In genomic region chr2:59711992-59712391, GRCm38 (mm10) we compare ENCODE assay signal across 31 mouse cellular contexts.
DNase-seq lines count a peak whose midpoint lies in the region; ATAC-seq lines count a peak whose summit lies in the region.
"Had no signal": no experiment of that assay in that cellular context is flagged by ENCODE, and none has a peak within 500 bp of the region (broad histone marks: within the 10 kb centered on the region; RNA-seq: fewer than 3 reads in every experiment).

No protein-coding gene starts in this region.

- H3K4me1 ChIP-seq in embryonic facial prominence, embryonic 11.5 days (ENCODE audit: control insufficient read depth, insufficient read depth, low read length), result peaks cover 2% of the 10 kb centered on the region; the same call in 1 of the 2 replicates
- H3K4me1 ChIP-seq in embryonic facial prominence, embryonic 10.5 days, result peaks cover 32% of the 10 kb centered on the region
- H3K4me1 ChIP-seq in heart, embryonic 15.5 days (replicated peaks), result peaks cover 34% of the 10 kb centered on the region
- H3K4me1 ChIP-seq in limb, embryonic 12.5 days (replicated peaks), result peaks cover 65% of the 10 kb centered on the region
- peaks cover 50% of the 10 kb centered on the region for H3K4me1 ChIP-seq in limb, embryonic 10.5 days
- no peaks in the 10 kb centered on the region for H3K4me1 ChIP-seq in midbrain, embryonic 11.5 days (ENCODE audit: control insufficient read depth, insufficient read depth, low read length)
- H3K4me1 ChIP-seq in midbrain, embryonic 16.5 days (ENCODE audit: control insufficient read depth, insufficient read depth, low read length), result peaks cover 6% of the 10 kb centered on the region; the same call in 1 of the 2 replicates
- H3K4me1 ChIP-seq: forebrain, embryonic 15.5 days; midbrain, embryonic 15.5 days had no signal

- no peak overlapping the region for H3K4me3 ChIP-seq in embryonic facial prominence, embryonic 11.5 days (ENCODE audit: low read depth, low read length)
- H3K4me3 ChIP-seq in embryonic facial prominence, embryonic 10.5 days, result no peak overlapping the region
- H3K4me3 ChIP-seq in heart, embryonic 15.5 days, result no peak overlapping the region
- H3K4me3 ChIP-seq in limb, embryonic 12.5 days (replicated peaks), result no peak overlapping the region
- H3K4me3 ChIP-seq in limb, embryonic 10.5 days, result no peak overlapping the region
- H3K4me3 ChIP-seq in midbrain, embryonic 11.5 days (ENCODE audit: low read depth, low read length), result no peak overlapping the region
- no peak overlapping the region for H3K4me3 ChIP-seq in midbrain, embryonic 16.5 days (ENCODE audit: low read depth, low read length)
- H3K4me3 ChIP-seq: forebrain, embryonic 10.5 days; forebrain, embryonic 15.5 days; gastrocnemius, adult 2 months; intestine, embryonic 15.5 days; liver, embryonic 12.5 days; midbrain, embryonic 15.5 days; stomach, embryonic 15.5 days had no signal

- no peaks in the 10 kb centered on the region for H3K36me3 ChIP-seq in embryonic facial prominence, embryonic 11.5 days (replicated peaks; ENCODE audit: control insufficient read depth, insufficient read depth, low read depth, low read length)
- peaks cover under 1% of the 10 kb centered on the region; the same call in 1 of the 2 replicates for H3K36me3 ChIP-seq in embryonic facial prominence, embryonic 10.5 days (replicated peaks)
- H3K36me3 ChIP-seq in heart, embryonic 15.5 days, result no peaks in the 10 kb centered on the region
- H3K36me3 ChIP-seq in limb, embryonic 12.5 days, result 0 out of 2 replicates have a peak, but pooled peaks cover under 1% of the 10 kb centered on the region
- H3K36me3 ChIP-seq in limb, embryonic 10.5 days, result peaks cover 4% of the 10 kb centered on the region
- no peaks in the 10 kb centered on the region for H3K36me3 ChIP-seq in midbrain, embryonic 11.5 days (ENCODE audit: control insufficient read depth, insufficient read depth, low read length)
- no peaks in the 10 kb centered on the region for H3K36me3 ChIP-seq in midbrain, embryonic 16.5 days (ENCODE audit: control insufficient read depth, insufficient read depth, low read length)
- H3K36me3 ChIP-seq: forebrain, embryonic 10.5 days; forebrain, embryonic 15.5 days; intestine, embryonic 15.5 days; liver, embryonic 12.5 days; midbrain, embryonic 15.5 days; stomach, embryonic 15.5 days had no signal

- no peak for ATAC-seq in embryonic facial prominence, embryonic 11.5 days (replicated peaks; ENCODE audit: insufficient number of reproducible peaks, low FRiP score, low TSS enrichment, low read depth)
- ATAC-seq in heart, embryonic 15.5 days (replicated peaks; ENCODE audit: insufficient number of reproducible peaks, insufficient read depth, low FRiP score, low read depth), result no peak
- ATAC-seq in limb, embryonic 12.5 days (ENCODE audit: insufficient number of reproducible peaks, insufficient read depth, low FRiP score, low TSS enrichment, low read depth), result no peak
- no peak for ATAC-seq in midbrain, embryonic 11.5 days (ENCODE audit: low FRiP score)
- no peak for ATAC-seq in midbrain, embryonic 16.5 days
- ATAC-seq: activated CD4-positive, CD25-positive, alpha-beta regulatory T cell, adult 4 months; forebrain, embryonic 15.5 days; hindbrain, postnatal 0 days; intestine, embryonic 15.5 days; liver, embryonic 12.5 days; liver, postnatal 0 days; midbrain, embryonic 15.5 days had no signal

- WGBS in embryonic facial prominence, embryonic 11.5 days, result 66% methylated on average over 8 of the region's 8 CpGs
- WGBS in embryonic facial prominence, embryonic 10.5 days, result 78% methylated on average over 8 of the region's 8 CpGs
- WGBS in heart, embryonic 15.5 days, result 66% methylated on average over 8 of the region's 8 CpGs
- 76% methylated on average over 8 of the region's 8 CpGs for WGBS in limb, embryonic 12.5 days
- 85% methylated on average over 8 of the region's 8 CpGs for WGBS in limb, embryonic 10.5 days
- 87% methylated on average over 8 of the region's 8 CpGs for WGBS in midbrain, embryonic 11.5 days
- WGBS in midbrain, embryonic 16.5 days, result 89% methylated on average over 8 of the region's 8 CpGs

- no peak overlapping the region for H3K27ac ChIP-seq in embryonic facial prominence, embryonic 11.5 days (replicated peaks; ENCODE audit: low read depth, low read length)
- no peak overlapping the region; the same call in 1 of the 2 replicates for H3K27ac ChIP-seq in embryonic facial prominence, embryonic 10.5 days (replicated peaks)
- peak overlapping the region; percentile 14; the same call in 1 of the 2 replicates for H3K27ac ChIP-seq in heart, embryonic 15.5 days
- H3K27ac ChIP-seq in limb, embryonic 12.5 days, result peak overlapping the region; percentile 54; the same call in 1 of the 2 replicates
- no peak overlapping the region for H3K27ac ChIP-seq in limb, embryonic 10.5 days
- no peak overlapping the region for H3K27ac ChIP-seq in midbrain, embryonic 11.5 days (ENCODE audit: low read depth, low read length)
- H3K27ac ChIP-seq in midbrain, embryonic 16.5 days (ENCODE audit: low read length), result no peak overlapping the region
- H3K27ac ChIP-seq: forebrain, embryonic 10.5 days; forebrain, embryonic 15.5 days; gastrocnemius, adult 2 months; hindbrain, postnatal 0 days; intestine, embryonic 15.5 days; liver, embryonic 12.5 days; midbrain, embryonic 15.5 days; stomach, embryonic 15.5 days had no signal

- no peaks in the 10 kb centered on the region for H3K27me3 ChIP-seq in embryonic facial prominence, embryonic 11.5 days (ENCODE audit: control insufficient read depth, insufficient read depth, low read length)
- no peaks in the 10 kb centered on the region for H3K27me3 ChIP-seq in embryonic facial prominence, embryonic 10.5 days (replicated peaks; ENCODE audit: low read depth, poor library complexity, severe bottlenecking)
- H3K27me3 ChIP-seq in heart, embryonic 15.5 days, result no peaks in the 10 kb centered on the region
- H3K27me3 ChIP-seq in limb, embryonic 12.5 days, result no peaks in the 10 kb centered on the region
- H3K27me3 ChIP-seq in limb, embryonic 10.5 days (ENCODE audit: low read depth, poor library complexity, severe bottlenecking), result no peaks in the 10 kb centered on the region
- no peaks in the 10 kb centered on the region for H3K27me3 ChIP-seq in midbrain, embryonic 11.5 days (ENCODE audit: control insufficient read depth, insufficient read depth, low read length)
- no peaks in the 10 kb centered on the region for H3K27me3 ChIP-seq in midbrain, embryonic 16.5 days (ENCODE audit: control insufficient read depth, insufficient read depth, low read depth, low read length)
- H3K27me3 ChIP-seq: CH12.LX; forebrain, embryonic 15.5 days; intestine, embryonic 15.5 days; liver, embryonic 12.5 days; midbrain, embryonic 15.5 days; stomach, embryonic 15.5 days had no signal

- H3K9ac ChIP-seq in embryonic facial prominence, embryonic 11.5 days (replicated peaks; ENCODE audit: low read length), result peak overlapping the region; percentile 15
- H3K9ac ChIP-seq in heart, embryonic 15.5 days, result no peak overlapping the region
- H3K9ac ChIP-seq in limb, embryonic 12.5 days (replicated peaks), result no peak overlapping the region
- H3K9ac ChIP-seq in midbrain, embryonic 11.5 days (ENCODE audit: low read length), result no peak overlapping the region
- no peak overlapping the region for H3K9ac ChIP-seq in midbrain, embryonic 16.5 days (ENCODE audit: low read depth, low read length)
- H3K9ac ChIP-seq: forebrain, embryonic 15.5 days; intestine, embryonic 15.5 days; liver, embryonic 12.5 days; liver, postnatal 0 days; midbrain, embryonic 15.5 days; stomach, embryonic 15.5 days had no signal

- no peak for DNase-seq in embryonic facial prominence, embryonic 11.5 days (ENCODE audit: low spot score)
- DNase-seq in embryonic facial prominence, embryonic 10.5 days (ENCODE audit: low spot score), result no peak
- DNase-seq in heart, postnatal 10 days, result no peak
- no peak for DNase-seq in limb, embryonic 10.5 days (ENCODE audit: low spot score)
- peak; percentile 49 for DNase-seq in midbrain, embryonic 11.5 days (ENCODE audit: low spot score, missing footprints)
- DNase-seq: adrenal gland, adult 2 months; adrenal gland, postnatal 36 days; cerebellum, adult 18-20 months; cerebellum, postnatal 10 days; gastrocnemius, adult 2 months; gastrocnemius, postnatal 36 days; heart, postnatal 4 days; kidney, adult 9 months; kidney, postnatal 10 days; layer of hippocampus, adult 9-11 months; liver, postnatal 0 days; right cerebral cortex, postnatal 25 days; thymus, adult 18-20 months; thymus, postnatal 25 days had no signal

- no peaks in the 10 kb centered on the region for H3K9me3 ChIP-seq in embryonic facial prominence, embryonic 11.5 days (replicated peaks; ENCODE audit: control insufficient read depth, low read length)
- H3K9me3 ChIP-seq in embryonic facial prominence, embryonic 10.5 days, result no peaks in the 10 kb centered on the region
- no peaks in the 10 kb centered on the region for H3K9me3 ChIP-seq in heart, embryonic 15.5 days (replicated peaks)
- H3K9me3 ChIP-seq in limb, embryonic 12.5 days, result no peaks in the 10 kb centered on the region
- H3K9me3 ChIP-seq in limb, embryonic 10.5 days (replicated peaks), result no peaks in the 10 kb centered on the region
- H3K9me3 ChIP-seq in midbrain, embryonic 11.5 days (ENCODE audit: control insufficient read depth, low read length), result no peaks in the 10 kb centered on the region
- no peaks in the 10 kb centered on the region for H3K9me3 ChIP-seq in midbrain, embryonic 16.5 days (replicated peaks; ENCODE audit: control insufficient read depth, low read length, poor library complexity, severe bottlenecking)
- H3K9me3 ChIP-seq: forebrain, embryonic 10.5 days; forebrain, embryonic 15.5 days; intestine, embryonic 15.5 days; liver, embryonic 12.5 days; midbrain, embryonic 15.5 days; stomach, embryonic 15.5 days had no signal

- intact Hi-C loops in heart, postnatal 10 days (cut with DNase I), result no loop called here

- no peak overlapping the region for H3K4me2 ChIP-seq in embryonic facial prominence, embryonic 11.5 days (ENCODE audit: low read depth, low read length)
- no peak overlapping the region for H3K4me2 ChIP-seq in heart, embryonic 15.5 days
- no peak overlapping the region for H3K4me2 ChIP-seq in limb, embryonic 12.5 days
- H3K4me2 ChIP-seq in midbrain, embryonic 11.5 days, result no peak overlapping the region
- H3K4me2 ChIP-seq in midbrain, embryonic 16.5 days (ENCODE audit: low read length), result no peak overlapping the region
- H3K4me2 ChIP-seq: forebrain, embryonic 15.5 days; intestine, embryonic 15.5 days; liver, embryonic 12.5 days; midbrain, embryonic 15.5 days; stomach, embryonic 15.5 days had no signal

Comparison
In these comparisons a context has a peak if more than half of its experiments do, and no peak if none do; other contexts are left out.
1. H3K27ac ChIP-seq: peak in heart, embryonic 15.5 days (single experiment) and limb, embryonic 12.5 days (single experiment); none in embryonic facial prominence, embryonic 11.5 days (single experiment), embryonic facial prominence, embryonic 10.5 days (single experiment), limb, embryonic 10.5 days (single experiment), midbrain, embryonic 11.5 days (single experiment) and midbrain, embryonic 16.5 days (single experiment).